Mouse (Mus musculus): ENCODE results near the gene B9d1.

The B9d1 gene

GRCm38 (mm10) chr11:61540642-61541041 is 35.7 kb downstream of the B9d1 start:
- no peak for DNase-seq (ENCODE audit: low spot score in 2 of 2)

GRCm38 (mm10) chr11:61541106-61541505 is 36.2 kb downstream of the B9d1 start:
- no peak for DNase-seq (ENCODE audit: low spot score in 2 of 2)

- no peak for DNase-seq (ENCODE audit: low spot score in 2 of 2)
These were observed 40.6 kb downstream of the B9d1 start for GRCm38 (mm10) chr11:61545586-61545985.

GRCm38 (mm10) chr11:61546452-61546851 is 41.5 kb downstream of the B9d1 start:
- DNase-seq (ENCODE audit: low spot score in 2 of 2): no peak

- DNase-seq (ENCODE audit: low spot score in 2 of 2): no peak
These were observed 42.8 kb downstream of the B9d1 start for GRCm38 (mm10) chr11:61547710-61548109.

GRCm38 (mm10) chr11:61550631-61551030 is 45.7 kb downstream of the B9d1 start:
- no peak for DNase-seq (ENCODE audit: low spot score in 2 of 2)

GRCm38 (mm10) chr11:61553015-61553754 is 48.2 kb downstream of the B9d1 start:
- no peak for DNase-seq (ENCODE audit: low spot score in 2 of 2)

- no peak for DNase-seq (ENCODE audit: low spot score in 2 of 2)
These were observed 54.6 kb downstream of the B9d1 start for GRCm38 (mm10) chr11:61559572-61559971.

- no peak for DNase-seq (ENCODE audit: low spot score in 2 of 2)
These were observed 57.5 kb downstream of the B9d1 start for GRCm38 (mm10) chr11:61562421-61562820.

All from frontal cortex, postnatal 25 days (tissue).